Mouse (Mus musculus) brain, embryonic 18.5 days (tissue): ENCODE measurements around the gene Akap14.

Experiments used
- DNase-seq: peaks from one replicate; pipeline ENCODE4 v3.0.0-alpha.2; 2012; ENCODE audit warnings: low read depth, low spot score

Akap14 gene

GRCm38 (mm10) chrX:37109526-37110192 lies 59.0 kb downstream of the Akap14 start:
- DNase-seq = no peak

GRCm38 (mm10) chrX:37103826-37104225 lies 64.8 kb downstream of the Akap14 start:
- no peak for DNase-seq
